Mouse (Mus musculus): ENCODE data around the gene P2rx6. TPM values are rescaled to one million over a fixed set of nuclear protein-coding genes. Genes with fewer than 3 reads are reported as not detected.

P2rx6 gene
- polyA plus RNA-seq (2016; fragmentation: Nextera tagmentation; extraction: Ambion mirVana): 0.08 TPM in 1 of 2 replicates, not detected in the other

DNA sequence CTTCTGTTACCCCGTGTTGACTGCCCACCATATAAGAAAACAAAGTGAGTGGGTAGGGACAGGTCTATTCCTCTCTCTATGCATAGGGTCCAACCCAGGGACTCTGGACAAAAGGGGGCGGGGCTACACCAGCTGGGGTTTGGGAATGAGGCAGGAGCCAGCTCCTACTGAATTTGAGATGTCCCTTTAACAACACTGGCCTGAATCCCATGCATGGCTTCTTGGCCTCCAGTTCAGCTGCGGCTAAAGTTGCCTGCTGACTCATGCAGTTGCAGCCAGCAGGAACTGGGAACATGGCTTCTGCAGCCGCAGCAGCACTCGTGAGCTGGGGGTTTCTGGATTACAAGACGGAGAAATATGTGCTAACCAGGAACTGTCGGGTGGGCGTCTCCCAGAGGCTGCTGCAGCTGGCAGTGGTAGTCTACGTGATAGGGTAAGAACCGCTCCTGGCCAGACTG, at the start of gene P2rx6:
Gene P2rx6, plus strand, starts transcription at position 135 of the 458 bp plus-strand sequence.
- Histone ChIP-seq H3K9me3 (replicated peaks) (no peaks in the 10 kb centered on the region), H3K4me1 (peaks cover 40% of the 10 kb centered on the region), H3K4me3 (peak within 1 kb of the TSS; percentile 43), H3K27ac (peak within 1 kb of the TSS; percentile 64; the same call in 1 of the 2 replicates), H3K27me3 (ENCODE audit: low read depth, poor library complexity, severe bottlenecking) (peaks cover 67% of the 10 kb centered on the region), H3K36me3 (no peaks in the 10 kb centered on the region)
- 6% methylated on average over 10 of the region's 10 CpGs for WGBS
- peak; percentile 65 for DNase-seq (ENCODE audit: low spot score)

DNA sequence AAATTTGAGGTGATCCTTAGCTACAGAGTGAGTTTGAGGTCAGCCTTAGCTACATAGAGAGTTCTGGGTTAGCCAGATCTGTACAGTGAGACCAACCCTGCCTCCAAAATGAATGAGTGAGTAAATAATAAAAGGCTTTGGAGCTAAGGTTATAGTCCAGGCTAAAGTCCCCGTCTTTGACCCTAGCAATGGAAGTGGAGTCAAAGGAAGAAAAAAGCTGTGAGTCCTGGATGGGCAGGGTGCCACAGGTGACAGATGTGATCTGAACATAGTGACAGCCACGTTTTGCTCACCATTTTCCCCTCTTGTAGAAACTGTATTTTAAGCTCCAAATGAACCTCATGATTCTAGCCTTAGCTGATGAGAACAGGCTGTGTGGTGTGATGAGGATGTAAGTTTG, 42.8 kb upstream of the P2rx6 start:
- H3K9me3 ChIP-seq (replicated peaks): no peaks in the 10 kb centered on the region
- DNase-seq (ENCODE audit: low spot score): no peak
- H3K36me3 ChIP-seq: peaks cover 98% of the 10 kb centered on the region
- no peaks in the 10 kb centered on the region for H3K27me3 ChIP-seq (ENCODE audit: low read depth, poor library complexity, severe bottlenecking)
- H3K4me3 ChIP-seq: no peak overlapping the region
- no peaks in the 10 kb centered on the region for H3K4me1 ChIP-seq
- no peak overlapping the region for H3K27ac ChIP-seq
- WGBS: 83% methylated on average over 2 of the region's 2 CpGs

DNA sequence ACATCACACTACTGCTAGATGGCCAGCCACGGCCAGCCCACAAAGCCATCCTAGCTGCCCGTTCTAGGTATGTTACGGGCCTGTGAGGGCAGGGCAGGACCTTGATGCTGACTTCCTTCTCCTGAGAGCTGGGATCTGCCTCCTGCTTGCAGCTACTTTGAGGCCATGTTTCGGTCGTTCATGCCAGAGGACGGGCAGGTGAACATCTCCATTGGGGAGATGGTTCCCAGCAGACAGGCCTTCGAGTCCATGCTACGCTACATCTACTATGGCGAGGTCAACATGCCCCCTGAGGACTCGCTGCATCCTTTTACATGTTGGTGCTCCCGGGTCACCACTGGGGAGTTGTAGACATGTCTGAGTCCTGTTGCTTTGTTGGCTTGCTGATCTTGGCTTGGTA, 37.5 kb upstream of the P2rx6 start:
- 96% methylated on average over 11 of the region's 11 CpGs for WGBS
- DNase-seq (ENCODE audit: low spot score): no peak
- no peak overlapping the region for H3K27ac ChIP-seq
- H3K27me3 ChIP-seq (ENCODE audit: low read depth, poor library complexity, severe bottlenecking): no peaks in the 10 kb centered on the region
- H3K4me1 ChIP-seq: no peaks in the 10 kb centered on the region; the same call in 1 of the 2 replicates
- peaks cover 98% of the 10 kb centered on the region for H3K36me3 ChIP-seq
- H3K4me3 ChIP-seq: no peak overlapping the region
- H3K9me3 ChIP-seq (replicated peaks): no peaks in the 10 kb centered on the region

GRCm38 (mm10) chr16:17525524-17525923, 36.2 kb upstream of the P2rx6 start:
- Histone ChIP-seq H3K27ac (no peak overlapping the region), H3K9me3 (replicated peaks) (no peaks in the 10 kb centered on the region), H3K4me3 (no peak overlapping the region), H3K4me1 (peaks cover 11% of the 10 kb centered on the region), H3K27me3 (ENCODE audit: low read depth, poor library complexity, severe bottlenecking) (no peaks in the 10 kb centered on the region), H3K36me3 (peaks cover 87% of the 10 kb centered on the region)
- no peak for DNase-seq (ENCODE audit: low spot score)
- WGBS: 86% methylated on average over 3 of the region's 3 CpGs

DNA sequence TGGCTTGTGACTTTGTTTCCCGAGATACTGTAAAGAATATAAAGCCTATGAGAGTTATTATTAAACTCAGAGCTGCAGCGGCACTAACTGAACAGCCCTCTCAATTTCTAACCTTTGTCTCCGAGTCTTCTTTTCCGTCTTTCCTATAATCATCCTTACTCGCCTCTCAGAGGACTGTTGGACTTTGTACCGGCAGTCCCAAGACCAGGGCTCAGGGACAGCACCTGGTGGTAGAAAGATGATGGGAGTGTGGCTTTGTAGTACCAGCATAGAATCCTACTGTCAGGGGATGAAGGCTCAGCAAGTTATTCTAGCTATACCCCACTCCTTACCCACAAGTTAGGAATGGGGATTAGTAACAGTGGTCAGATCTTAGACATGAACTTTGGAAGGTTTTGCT, 35.5 kb upstream of the P2rx6 start:
- 95% methylated on average over 6 of the region's 6 CpGs for WGBS
- Histone ChIP-seq H3K36me3 (peaks cover 80% of the 10 kb centered on the region), H3K4me3 (no peak overlapping the region), H3K27me3 (ENCODE audit: low read depth, poor library complexity, severe bottlenecking) (no peaks in the 10 kb centered on the region), H3K4me1 (peaks cover 11% of the 10 kb centered on the region), H3K9me3 (replicated peaks) (no peaks in the 10 kb centered on the region), H3K27ac (no peak overlapping the region)
- DNase-seq (ENCODE audit: low spot score): no peak

- Histone ChIP-seq H3K4me1 (peaks cover 22% of the 10 kb centered on the region), H3K4me3 (no peak overlapping the region), H3K27ac (no peak overlapping the region), H3K36me3 (peaks cover 66% of the 10 kb centered on the region), H3K9me3 (replicated peaks) (no peaks in the 10 kb centered on the region), H3K27me3 (ENCODE audit: low read depth, poor library complexity, severe bottlenecking) (no peaks in the 10 kb centered on the region)
- no peak for DNase-seq (ENCODE audit: low spot score)
These were observed 34.1 kb upstream of the P2rx6 start for GRCm38 (mm10) chr16:17527606-17528005.

DNA sequence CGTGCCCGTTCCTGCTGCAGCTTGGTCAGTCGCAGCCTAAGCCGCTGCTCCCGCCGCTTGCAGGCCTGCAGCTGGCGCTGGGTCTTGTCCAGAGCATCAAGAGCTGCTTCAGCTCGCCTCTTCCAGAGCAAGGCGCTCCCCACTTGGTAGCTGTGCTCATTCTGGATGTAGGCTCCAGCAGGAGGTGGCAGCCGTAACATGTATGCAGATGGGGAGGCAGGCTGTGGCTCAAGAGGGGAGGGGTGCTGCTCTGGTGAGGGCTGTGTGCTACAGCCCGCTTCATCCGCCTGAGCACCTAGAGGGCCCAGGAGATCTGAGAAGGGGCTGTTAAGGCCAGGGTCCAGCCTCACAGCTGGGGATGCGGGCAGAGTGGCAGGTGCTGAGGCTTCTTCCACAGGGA, 33.4 kb upstream of the P2rx6 start:
- WGBS: 87% methylated on average over 13 of the region's 13 CpGs
- Histone ChIP-seq H3K4me3 (no peak overlapping the region), H3K4me1 (peaks cover 22% of the 10 kb centered on the region), H3K27me3 (ENCODE audit: low read depth, poor library complexity, severe bottlenecking) (no peaks in the 10 kb centered on the region), H3K36me3 (peaks cover 60% of the 10 kb centered on the region), H3K27ac (no peak overlapping the region), H3K9me3 (replicated peaks) (no peaks in the 10 kb centered on the region)
- DNase-seq (ENCODE audit: low spot score): no peak

GRCm38 (mm10) chr16:17529981-17530586, 31.6 kb upstream of the P2rx6 start:
- WGBS: 20% methylated on average over 17 of the region's 17 CpGs
- H3K27me3 ChIP-seq (ENCODE audit: low read depth, poor library complexity, severe bottlenecking): no peaks in the 10 kb centered on the region
- peak overlapping the region; percentile 90 for H3K27ac ChIP-seq
- no peaks in the 10 kb centered on the region for H3K9me3 ChIP-seq (replicated peaks)
- H3K4me3 ChIP-seq: peak overlapping the region; percentile 76
- DNase-seq (ENCODE audit: low spot score): no peak
- H3K36me3 ChIP-seq: peaks cover 44% of the 10 kb centered on the region
- H3K4me1 ChIP-seq: peaks cover 22% of the 10 kb centered on the region

DNA sequence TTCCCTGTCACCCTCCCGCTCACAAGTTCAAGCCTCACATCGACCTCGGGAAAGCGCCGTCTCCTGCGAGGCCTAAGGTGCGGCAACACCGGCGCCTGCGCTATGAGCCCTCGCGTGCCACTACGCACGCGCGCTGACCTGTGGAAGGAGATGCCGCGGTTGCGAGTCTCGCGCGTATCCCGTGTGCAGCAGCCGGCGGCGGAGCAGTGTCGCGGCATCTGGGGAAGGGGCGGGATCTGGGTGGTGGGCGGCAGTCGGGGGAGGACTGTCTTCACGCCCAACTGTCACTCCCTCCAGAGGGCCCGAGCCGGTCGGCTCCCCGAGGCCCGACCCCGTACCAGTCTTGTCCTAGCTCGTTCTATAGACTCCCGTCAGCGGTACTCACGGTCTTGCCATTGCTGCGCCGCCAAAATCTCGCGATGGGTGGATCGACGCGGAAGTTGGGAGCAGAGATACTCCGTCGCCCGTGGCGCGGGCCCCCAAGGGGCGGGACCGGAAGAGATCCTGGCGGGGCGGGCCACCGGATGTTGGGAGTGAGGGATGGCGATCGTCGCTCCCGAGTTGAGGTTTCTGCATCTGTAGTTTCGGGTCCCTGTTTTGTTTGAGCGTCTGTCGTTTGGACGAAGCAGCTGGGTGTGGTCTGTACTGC, 30.9 kb upstream of the P2rx6 start, which contains the start of gene Thap7:
Gene Thap7, minus strand, starts transcription at position 497 of the 649 bp plus-strand sequence.
- H3K4me1 ChIP-seq: peaks cover 22% of the 10 kb centered on the region
- under 1% methylated on average over 67 of the region's 67 CpGs for WGBS
- DNase-seq (ENCODE audit: low spot score): peak; percentile 99
- no peaks in the 10 kb centered on the region for H3K9me3 ChIP-seq (replicated peaks)
- peak within 1 kb of the TSS; percentile 76 for H3K4me3 ChIP-seq
- H3K36me3 ChIP-seq: peaks cover 37% of the 10 kb centered on the region
- no peaks in the 10 kb centered on the region for H3K27me3 ChIP-seq (ENCODE audit: low read depth, poor library complexity, severe bottlenecking)
- peak within 1 kb of the TSS; percentile 90 for H3K27ac ChIP-seq

DNA sequence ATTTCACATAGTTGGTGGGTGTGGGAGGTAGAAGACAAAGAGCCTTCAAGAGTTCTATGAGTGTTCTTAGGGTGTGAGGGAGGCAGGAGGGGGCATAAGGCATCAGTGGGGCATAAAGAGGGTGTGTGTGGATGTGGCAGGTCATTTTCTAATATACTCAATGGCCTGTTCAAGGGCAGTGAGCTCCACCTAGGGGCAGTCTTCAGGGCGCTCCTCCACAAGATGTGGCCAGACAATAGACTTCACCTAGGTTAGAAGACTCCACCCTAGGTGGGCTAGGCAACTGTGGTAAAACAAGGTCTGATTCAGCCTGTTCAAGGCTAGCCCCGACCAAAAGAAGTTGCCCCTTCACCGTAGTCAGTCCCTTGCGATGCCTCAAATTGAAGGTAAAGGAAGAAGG, 29.4 kb upstream of the P2rx6 start:
- 0 out of 2 replicates have a peak overlapping the region, but pooled peaks have one; percentile 76 for H3K4me3 ChIP-seq
- WGBS: 52% methylated on average over 4 of the region's 4 CpGs
- peaks cover 22% of the 10 kb centered on the region for H3K4me1 ChIP-seq
- no peak for DNase-seq (ENCODE audit: low spot score)
- H3K27me3 ChIP-seq (ENCODE audit: low read depth, poor library complexity, severe bottlenecking): no peaks in the 10 kb centered on the region
- 0 out of 2 replicates have a peak overlapping the region, but pooled peaks have one; percentile 90 for H3K27ac ChIP-seq
- peaks cover 22% of the 10 kb centered on the region for H3K36me3 ChIP-seq
- H3K9me3 ChIP-seq (replicated peaks): no peaks in the 10 kb centered on the region

DNA sequence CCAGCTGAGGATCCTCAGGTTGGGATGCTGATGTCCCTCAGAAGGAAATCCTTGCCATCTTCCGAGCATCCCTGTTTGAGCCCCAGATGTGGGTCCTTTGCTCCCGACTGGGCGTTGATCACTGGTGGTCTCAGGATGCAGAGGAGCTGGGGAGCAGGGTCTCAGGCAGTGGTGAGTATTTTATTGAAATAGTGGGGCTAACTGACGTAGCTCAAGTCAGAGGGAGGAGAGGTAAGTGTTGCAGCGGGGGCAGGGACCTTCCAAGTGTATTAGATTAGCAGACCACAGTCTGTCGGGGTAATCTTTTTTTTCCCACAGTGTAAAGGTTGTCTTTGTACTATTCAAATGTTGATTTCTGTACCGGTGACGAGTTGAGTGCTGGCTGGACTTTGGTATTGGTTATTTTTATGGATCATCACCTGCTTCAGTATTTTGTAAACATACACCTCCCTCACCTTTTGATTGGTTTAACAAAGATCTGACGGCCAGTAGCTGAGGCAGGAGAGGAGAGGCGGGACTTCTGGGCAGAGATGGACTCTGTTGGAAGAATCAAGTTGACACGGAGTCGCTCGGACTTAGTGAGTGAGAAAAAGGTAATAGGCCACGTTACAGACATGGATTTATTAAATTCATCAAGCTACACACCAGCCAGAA, 28.9 kb upstream of the P2rx6 start:
- Histone ChIP-seq H3K36me3 (peaks cover 17% of the 10 kb centered on the region), H3K4me1 (peaks cover 22% of the 10 kb centered on the region), H3K27ac (no peak overlapping the region)

GRCm38 (mm10) chr16:17536584-17536983, 25.1 kb upstream of the P2rx6 start:
- Histone ChIP-seq H3K4me3 (no peak overlapping the region), H3K36me3 (no peaks in the 10 kb centered on the region), H3K27me3 (ENCODE audit: low read depth, poor library complexity, severe bottlenecking) (no peaks in the 10 kb centered on the region), H3K9me3 (replicated peaks) (no peaks in the 10 kb centered on the region), H3K27ac (no peak overlapping the region), H3K4me1 (peaks cover 7% of the 10 kb centered on the region)
- DNase-seq (ENCODE audit: low spot score): no peak
- 95% methylated on average over 3 of the region's 3 CpGs for WGBS

More for the DNA sequence above, 28.9 kb upstream of the P2rx6 start:
- no peak overlapping the region for H3K4me3 ChIP-seq
- H3K9me3 ChIP-seq (replicated peaks): no peaks in the 10 kb centered on the region
- H3K27me3 ChIP-seq (ENCODE audit: low read depth, poor library complexity, severe bottlenecking): no peaks in the 10 kb centered on the region
- 76% methylated on average over 14 of the region's 14 CpGs for WGBS
- no peak for DNase-seq (ENCODE audit: low spot score)

- H3K36me3 ChIP-seq: no peaks in the 10 kb centered on the region
- WGBS: 82% methylated on average over 2 of the region's 2 CpGs
- no peaks in the 10 kb centered on the region for H3K4me1 ChIP-seq
- no peak overlapping the region for H3K4me3 ChIP-seq
- DNase-seq (ENCODE audit: low spot score): no peak
- no peak overlapping the region for H3K27ac ChIP-seq
- no peaks in the 10 kb centered on the region for H3K27me3 ChIP-seq (ENCODE audit: low read depth, poor library complexity, severe bottlenecking)
- no peaks in the 10 kb centered on the region for H3K9me3 ChIP-seq (replicated peaks)
These were observed 19.1 kb upstream of the P2rx6 start for GRCm38 (mm10) chr16:17542632-17543031.

All from limb, embryonic 10.5 days (tissue).